8 mouse cellular contexts compared by ENCODE assay signal in the genomic region with DNA sequence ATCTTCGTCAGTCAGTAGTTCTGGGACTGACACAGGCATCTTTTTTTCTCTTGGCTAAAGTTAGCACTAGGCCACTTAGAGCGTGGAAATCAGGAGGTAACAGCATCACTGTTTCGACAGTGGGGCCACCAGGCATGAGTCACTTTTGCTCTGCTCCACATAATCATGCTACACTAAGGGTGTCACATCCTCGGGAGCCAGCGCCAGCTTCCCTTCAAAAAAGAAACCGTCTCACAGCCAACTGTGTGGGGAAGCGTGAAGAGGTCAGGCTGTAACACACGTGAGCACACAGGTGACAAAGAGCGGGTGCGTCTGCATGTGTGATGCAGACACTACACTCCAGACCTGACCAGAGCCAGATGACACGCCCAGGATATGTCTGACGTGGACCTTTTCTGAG. TPM values are rescaled to one million over a fixed set of nuclear protein-coding genes. Genes with fewer than 3 reads are reported as not detected.
A peak's percentile ranks its signal among the peaks of the same experiment; 100 is the strongest.
DNase-seq lines count a peak whose midpoint lies in the region; ATAC-seq and TF ChIP-seq lines count a peak whose summit lies in the region.
"Had no signal": no experiment of that assay in that cellular context is flagged by ENCODE, and none has a peak within 500 bp of the region (broad histone marks: within the 10 kb centered on the region; RNA-seq: fewer than 3 reads in every experiment).

No protein-coding gene starts in this region.

- peak overlapping the region; percentile 23 for H3K27ac ChIP-seq in heart, embryonic 11.5 days (ENCODE audit: low read depth, low read length)
- H3K27ac ChIP-seq in macrophage = peak overlapping the region; percentile 94
- no peak overlapping the region for H3K27ac ChIP-seq in forebrain, embryonic 15.5 days (replicated peaks)
- H3K27ac ChIP-seq: limb, embryonic 12.5 days had no signal

- ATAC-seq in heart, embryonic 11.5 days (replicated peaks; ENCODE audit: insufficient number of reproducible peaks, low FRiP score, low TSS enrichment) = no peak
- no peak for ATAC-seq in erythroblast, adult 5-6 weeks (replicated peaks; ENCODE audit: low FRiP score, poor library complexity, severe bottlenecking)
- ATAC-seq in forebrain, embryonic 15.5 days (replicated peaks) = no peak

- peak overlapping the region; percentile 31 for H3ac ChIP-seq in C2C12 (ENCODE audit: control insufficient read depth, insufficient read length, low read depth)

- H3K9ac ChIP-seq in heart, embryonic 11.5 days (ENCODE audit: low read depth, low read length) = no peak overlapping the region
- no peak overlapping the region for H3K9ac ChIP-seq in forebrain, embryonic 15.5 days (replicated peaks)
- H3K9ac ChIP-seq: limb, embryonic 12.5 days had no signal

- peak; percentile 54 for DNase-seq in T-cell, adult 2 months (ENCODE audit: low spot score)
- no peak for DNase-seq in lung, postnatal 10 days

- H3K9me3 ChIP-seq in heart, embryonic 11.5 days (replicated peaks; ENCODE audit: control insufficient read depth, low read length) = no peaks in the 10 kb centered on the region
- no peaks in the 10 kb centered on the region for H3K9me3 ChIP-seq in forebrain, embryonic 15.5 days
- H3K9me3 ChIP-seq: limb, embryonic 12.5 days had no signal

- peaks cover 7% of the 10 kb centered on the region for H3K36me3 ChIP-seq in C2C12 (ENCODE audit: control insufficient read depth, insufficient read depth)
- peaks cover 6% of the 10 kb centered on the region for H3K36me3 ChIP-seq in heart, embryonic 11.5 days (ENCODE audit: control insufficient read depth, insufficient read depth, low read length)
- peaks cover 19% of the 10 kb centered on the region; the same call in 1 of the 2 replicates for H3K36me3 ChIP-seq in macrophage (ENCODE audit: inconsistent target)
- H3K36me3 ChIP-seq in forebrain, embryonic 15.5 days = peaks cover 13% of the 10 kb centered on the region; the same call in 1 of the 2 replicates

- H3K79me2 ChIP-seq in C2C12 (ENCODE audit: control insufficient read depth, insufficient read depth) (no peaks in the 10 kb centered on the region), macrophage (ENCODE audit: inconsistent target) (peaks cover 75% of the 10 kb centered on the region)

- no peaks in the 10 kb centered on the region for H3K27me3 ChIP-seq in C2C12 (ENCODE audit: control insufficient read depth, insufficient read depth, insufficient read length)
- no peaks in the 10 kb centered on the region for H3K27me3 ChIP-seq in heart, embryonic 11.5 days (ENCODE audit: control insufficient read depth, insufficient read depth, low read length)
- no peaks in the 10 kb centered on the region for H3K27me3 ChIP-seq in forebrain, embryonic 15.5 days
- H3K27me3 ChIP-seq: limb, embryonic 12.5 days had no signal

- no peak for TF ChIP-seq CTCF in C2C12 (IDR thresholded peaks at IDR 0.05; ENCODE audit: control insufficient read depth, insufficient read depth, insufficient read length)

- 55% methylated on average over 12 of the region's 12 CpGs for WGBS in heart, embryonic 11.5 days (ENCODE audit: insufficient replicate concordance)
- WGBS in macrophage (ENCODE audit: missing documents) = 38% methylated on average over 11 of the region's 12 CpGs
- WGBS in forebrain, embryonic 15.5 days = 84% methylated on average over 12 of the region's 12 CpGs

- H3K79me3 ChIP-seq in C2C12 (ENCODE audit: low read depth) = no peaks in the 10 kb centered on the region

- peak overlapping the region; percentile 5; the same call in 1 of the 2 replicates for H3K4me2 ChIP-seq in heart, embryonic 11.5 days
- H3K4me2 ChIP-seq in forebrain, embryonic 15.5 days (replicated peaks) = no peak overlapping the region
- H3K4me2 ChIP-seq: limb, embryonic 12.5 days had no signal

- no peak overlapping the region for H3K4me3 ChIP-seq in C2C12 (ENCODE audit: insufficient read depth, poor library complexity, severe bottlenecking)
- no peak overlapping the region for H3K4me3 ChIP-seq in heart, embryonic 11.5 days (ENCODE audit: low read depth, low read length)
- H3K4me3 ChIP-seq in macrophage (ENCODE audit: inconsistent target) = no peak overlapping the region
- no peak overlapping the region for H3K4me3 ChIP-seq in forebrain, embryonic 15.5 days
- H3K4me3 ChIP-seq: limb, embryonic 12.5 days had no signal

- H3K4me1 ChIP-seq in heart, embryonic 11.5 days (ENCODE audit: control insufficient read depth, insufficient read depth, low read length) = peaks cover 23% of the 10 kb centered on the region
- no peaks in the 10 kb centered on the region for H3K4me1 ChIP-seq in forebrain, embryonic 15.5 days

TF ChIP-seq in C2C12, 6 proteins besides CTCF, POLR2A, EP300 and RAD21:
- TF ChIP-seq CEBPB (IDR thresholded peaks at IDR 0.05; ENCODE audit: low read depth) (no peak), MYOD1 (IDR thresholded peaks at IDR 0.05; ENCODE audit: control insufficient read depth, insufficient read length, low read depth) (no peak), MYOG (IDR thresholded peaks at IDR 0.05; ENCODE audit: control insufficient read depth, extremely low read depth, insufficient read length) (no peak), USF1 (IDR thresholded peaks at IDR 0.05; ENCODE audit: low read depth) (no peak), MAX (IDR thresholded peaks at IDR 0.05) (no peak), FOSL1 (IDR thresholded peaks at IDR 0.05; ENCODE audit: insufficient read depth, low read length, poor library complexity, severe bottlenecking) (no peak)

RNA-seq across cellular contexts. Expression of gene Tex2, which starts 49.0 kb away (rescaled TPM):
- polyA plus RNA-seq in C2C12 (2012; fragmentation: generic; extraction: Trizol) (5.9 TPM), macrophage (2018) (25.1 to 36.4 TPM (median 27.4 TPM) in 3 replicates)
- polyA plus RNA-seq in heart, embryonic 11.5 days (2014; fragmentation: Nextera tagmentation; extraction: Ambion mirVana) = 12.3 and 14.9 TPM in 2 replicates
- 100 to 1,000 TPM in 3 of 26 experiments, 10 to 100 TPM in 21, 1 to 10 TPM in 2; 7.5 to 167 (median 54.1) TPM for total RNA-seq in macrophage (2018; cell fraction: chromatin; rRNA removed)
- total RNA-seq in macrophage (2018; cell fraction: cytosol; rRNA removed) = 10 to 100 TPM; 21.8 to 48.8 (median 35.8) TPM
- total RNA-seq in macrophage (2018; cell fraction: nucleus; rRNA removed) = 100 to 1,000 TPM in 1 of 26 experiments, 10 to 100 TPM in 25; 15.2 to 116 (median 43.2) TPM
- total RNA-seq in erythroblast, adult 5-6 weeks (2015; ENCODE audit: low replicate concordance) = 8.6 and 10.0 TPM in 2 replicates
- 17.5 and 18.0 TPM in 2 replicates for total RNA-seq in erythroblast, adult 5-6 weeks (2017; ENCODE audit: low replicate concordance)
- polyA plus RNA-seq in forebrain, embryonic 15.5 days (2015; fragmentation: Nextera tagmentation; extraction: Ambion mirVana) = 14.0 and 15.2 TPM in 2 replicates
